Mouse (Mus musculus): ENCODE results near the gene Avpi1. TPM values are rescaled to one million over a fixed set of nuclear protein-coding genes. Genes with fewer than 3 reads are reported as not detected.

The Avpi1 gene
- total and polyA plus RNA-seq, 2 experiments from 2014 or later, result 16.4 to 23.7 TPM

DNA sequence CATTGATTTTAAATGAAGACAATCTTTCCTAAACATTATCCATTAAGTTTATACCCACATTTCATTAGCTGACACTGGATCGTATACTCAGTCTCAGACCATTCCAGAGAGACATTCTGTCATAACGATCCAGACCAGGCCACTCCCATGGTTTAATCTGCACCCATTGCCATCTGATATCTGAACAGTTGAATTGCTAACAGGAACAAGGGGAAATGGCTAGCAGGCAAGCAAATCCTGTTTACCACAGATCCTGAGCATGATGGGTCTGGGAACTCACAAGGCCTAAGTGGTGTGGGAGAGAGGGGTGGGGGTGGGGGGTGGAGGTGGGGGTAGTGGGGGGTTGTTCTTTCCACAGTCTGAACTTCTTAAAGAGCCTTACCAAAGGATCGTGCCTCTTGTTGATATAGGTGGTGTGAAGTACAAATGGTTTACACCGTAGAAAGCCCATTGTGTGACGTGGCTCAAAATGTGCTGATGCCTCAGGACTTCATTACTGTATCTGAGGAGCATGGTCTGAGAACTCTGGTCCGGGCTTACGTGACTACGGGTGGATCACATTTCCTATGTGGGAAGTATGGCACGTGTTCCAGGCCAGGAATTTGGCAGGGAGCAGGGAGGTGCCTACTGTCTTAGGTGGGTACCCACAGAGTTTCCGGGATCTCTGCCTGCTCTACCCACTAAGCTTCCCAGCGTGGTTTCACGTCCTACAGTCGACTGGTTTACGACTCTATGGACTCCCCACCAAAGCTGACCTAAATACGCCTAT is 9.8 kb upstream of the Avpi1 start:
- ATAC-seq, result no peak
- Histone ChIP-seq H3K4me1 (ENCODE audit: insufficient read depth, low read length) (no peaks in the 10 kb centered on the region), H3K27me3 (ENCODE audit: insufficient read depth, low read length) (no peaks in the 10 kb centered on the region), H3K36me3 (ENCODE audit: insufficient read depth, low read length) (no peaks in the 10 kb centered on the region), H3K27ac (no peak overlapping the region), H3K9me3 (ENCODE audit: low read length) (no peaks in the 10 kb centered on the region), H3K4me2 (ENCODE audit: low read depth, low read length) (no peak overlapping the region), H3K4me3 (ENCODE audit: low read length) (no peak overlapping the region), H3K9ac (replicated peaks; ENCODE audit: low read length) (no peak overlapping the region)
- DNase-seq (ENCODE audit: low spot score), result no peak
- WGBS, result 91% methylated on average over 15 of the region's 15 CpGs
- TF ChIP-seq CTCF (IDR thresholded peaks at IDR 0.05; ENCODE audit: low read depth), result no peak

DNA sequence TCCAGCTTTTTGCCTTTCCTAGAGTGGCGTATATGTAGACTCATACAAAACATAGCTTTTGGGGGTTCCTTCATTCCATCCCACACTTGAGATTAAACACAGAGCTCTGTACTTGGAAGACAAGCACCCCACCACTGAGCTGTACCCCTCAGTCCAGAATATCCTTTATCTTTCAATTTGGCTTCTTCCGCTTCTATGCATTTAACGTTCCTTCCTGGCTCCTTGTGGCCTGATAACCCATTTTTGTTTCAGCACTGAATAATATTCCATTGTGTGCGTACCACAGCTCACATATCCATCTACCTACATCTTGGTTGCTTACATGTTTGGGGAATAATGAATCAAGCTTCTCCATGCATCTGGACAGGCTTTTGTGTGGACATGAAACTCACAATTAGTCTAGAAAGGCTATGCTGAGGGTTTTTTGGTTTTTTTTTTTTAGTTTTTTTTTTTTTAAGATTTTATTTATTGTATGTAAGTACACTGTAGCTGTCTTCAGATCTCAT is 8.4 kb upstream of the Avpi1 start:
- Histone ChIP-seq H3K27ac (no peak overlapping the region), H3K4me1 (ENCODE audit: insufficient read depth, low read length) (no peaks in the 10 kb centered on the region), H3K4me3 (ENCODE audit: low read length) (no peak overlapping the region), H3K36me3 (ENCODE audit: insufficient read depth, low read length) (no peaks in the 10 kb centered on the region), H3K27me3 (ENCODE audit: insufficient read depth, low read length) (no peaks in the 10 kb centered on the region), H3K9me3 (ENCODE audit: low read length) (no peaks in the 10 kb centered on the region), H3K4me2 (ENCODE audit: low read depth, low read length) (no peak overlapping the region), H3K9ac (replicated peaks; ENCODE audit: low read length) (no peak overlapping the region)
- WGBS, result 92% methylated on average over 4 of the region's 4 CpGs
- ATAC-seq (no peak), DNase-seq (ENCODE audit: low spot score) (no peak)
- TF ChIP-seq CTCF (IDR thresholded peaks at IDR 0.05; ENCODE audit: low read depth), result no peak

DNA sequence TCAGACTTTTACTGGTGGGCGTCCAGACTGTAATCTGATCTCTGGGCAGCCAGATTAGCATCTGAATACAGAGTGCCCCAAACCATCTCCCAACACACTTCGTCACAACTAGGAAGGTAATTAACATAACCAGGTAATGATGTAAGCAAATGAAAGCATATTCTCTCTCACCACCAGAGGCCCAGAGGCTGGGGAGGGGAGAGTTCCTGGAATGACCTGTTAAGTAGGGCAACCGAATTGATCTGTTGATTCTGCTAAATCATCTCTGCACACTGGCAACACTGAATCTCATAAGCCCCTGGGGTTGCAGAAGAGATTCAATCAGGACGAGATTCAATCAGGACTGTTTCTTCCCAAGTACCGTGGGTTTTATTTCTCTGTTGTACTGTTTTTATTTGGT is 7.3 kb upstream of the Avpi1 start:
- Histone ChIP-seq H3K4me3 (ENCODE audit: low read length) (no peak overlapping the region), H3K9ac (replicated peaks; ENCODE audit: low read length) (no peak overlapping the region), H3K27me3 (ENCODE audit: insufficient read depth, low read length) (no peaks in the 10 kb centered on the region), H3K4me1 (ENCODE audit: insufficient read depth, low read length) (no peaks in the 10 kb centered on the region), H3K36me3 (ENCODE audit: insufficient read depth, low read length) (no peaks in the 10 kb centered on the region), H3K4me2 (ENCODE audit: low read depth, low read length) (no peak overlapping the region), H3K9me3 (ENCODE audit: low read length) (no peaks in the 10 kb centered on the region), H3K27ac (no peak overlapping the region)
- DNase-seq (ENCODE audit: low spot score), result no peak
- TF ChIP-seq CTCF (IDR thresholded peaks at IDR 0.05; ENCODE audit: low read depth), result no peak
- no peak for ATAC-seq
- WGBS, result 26% methylated on average over 5 of the region's 5 CpGs

DNA sequence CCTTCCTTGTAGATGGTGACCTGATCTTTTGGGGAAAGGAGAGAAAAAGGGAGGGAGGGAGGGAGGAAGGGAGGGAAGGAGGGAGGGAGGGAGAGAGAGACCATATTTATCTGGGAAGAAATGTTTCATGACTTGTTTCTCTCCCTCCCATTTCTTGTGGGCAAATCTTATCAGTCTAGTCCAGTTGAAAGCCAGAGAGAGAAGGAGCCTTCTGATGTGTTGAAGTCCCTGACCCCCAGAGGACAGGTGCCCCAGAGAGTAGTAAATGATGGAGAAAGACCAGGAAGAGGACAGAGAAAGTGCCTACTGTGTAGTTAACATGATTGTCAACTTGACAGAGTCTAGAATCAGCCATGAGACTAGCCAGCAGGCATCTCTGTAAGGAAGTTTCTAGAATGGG is 6.2 kb upstream of the Avpi1 start:
- TF ChIP-seq CTCF (IDR thresholded peaks at IDR 0.05; ENCODE audit: low read depth), result no peak
- H3K4me3 ChIP-seq (ENCODE audit: low read length), result no peak overlapping the region
- H3K4me2 ChIP-seq (ENCODE audit: low read depth, low read length), result no peak overlapping the region
- H3K9me3 ChIP-seq (ENCODE audit: low read length), result no peaks in the 10 kb centered on the region
- H3K27me3 ChIP-seq (ENCODE audit: insufficient read depth, low read length), result no peaks in the 10 kb centered on the region
- no peaks in the 10 kb centered on the region for H3K36me3 ChIP-seq (ENCODE audit: insufficient read depth, low read length)
- H3K27ac ChIP-seq, result no peak overlapping the region
- no peak for ATAC-seq
- peaks cover under 1% of the 10 kb centered on the region; the same call in 1 of the 2 replicates for H3K4me1 ChIP-seq (ENCODE audit: insufficient read depth, low read length)
- no peak for DNase-seq (ENCODE audit: low spot score)
- H3K9ac ChIP-seq (replicated peaks; ENCODE audit: low read length), result no peak overlapping the region

DNA sequence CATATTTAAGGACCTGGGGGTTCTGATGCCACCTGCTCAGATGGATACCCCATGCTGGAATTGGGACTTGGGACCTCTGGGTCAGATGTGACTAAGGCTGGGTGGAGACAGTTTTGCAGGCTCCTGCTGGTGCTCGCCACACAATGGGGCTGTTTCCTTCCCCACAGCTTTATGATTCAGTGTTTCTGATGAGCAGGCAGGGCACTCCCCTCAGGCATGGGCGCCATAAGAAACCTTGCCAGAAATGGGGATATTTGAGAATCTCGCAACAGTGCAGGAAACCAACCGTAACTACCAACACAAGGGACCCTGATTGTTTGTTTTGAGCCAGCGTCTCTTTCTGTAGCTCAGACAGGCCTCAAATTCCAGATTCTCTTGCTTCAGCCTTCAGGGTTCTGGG is 2.2 kb upstream of the Avpi1 start:
- no peaks in the 10 kb centered on the region for H3K9me3 ChIP-seq (ENCODE audit: low read length)

DNA sequence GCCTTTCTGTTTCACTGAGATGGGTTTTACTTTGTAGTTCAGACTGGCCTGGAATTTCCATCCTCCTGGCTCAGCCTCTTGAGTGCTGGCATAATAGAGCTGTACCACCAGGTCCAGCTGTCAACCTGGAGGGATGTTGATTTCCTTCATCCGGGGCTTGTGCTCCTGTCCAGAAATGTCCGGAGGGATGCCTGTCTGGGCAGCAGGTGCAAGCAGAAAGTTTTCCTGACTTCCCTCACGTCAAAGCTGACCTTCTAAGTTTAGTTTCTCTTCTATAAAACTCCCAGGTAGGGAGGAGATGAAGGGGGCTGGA is 1.4 kb upstream of the Avpi1 start:
- H3K4me1 ChIP-seq (ENCODE audit: insufficient read depth, low read length), result peaks cover 19% of the 10 kb centered on the region
- ATAC-seq (no peak), DNase-seq (ENCODE audit: low spot score) (no peak)
- H3K9me3 ChIP-seq (ENCODE audit: low read length), result no peaks in the 10 kb centered on the region
- TF ChIP-seq CTCF (IDR thresholded peaks at IDR 0.05; ENCODE audit: low read depth), result no peak
- peak overlapping the region; percentile 27; the same call in 1 of the 2 replicates for H3K27ac ChIP-seq
- no peak overlapping the region for H3K9ac ChIP-seq (replicated peaks; ENCODE audit: low read length)
- H3K27me3 ChIP-seq (ENCODE audit: insufficient read depth, low read length), result no peaks in the 10 kb centered on the region
- WGBS, result 38% methylated on average over 3 of the region's 3 CpGs
- H3K4me2 ChIP-seq (ENCODE audit: low read depth, low read length), result no peak overlapping the region
- H3K4me3 ChIP-seq (ENCODE audit: low read length), result no peak overlapping the region
- no peaks in the 10 kb centered on the region for H3K36me3 ChIP-seq (ENCODE audit: insufficient read depth, low read length)

More for the DNA sequence above, 2.2 kb upstream of the Avpi1 start:
- H3K27ac ChIP-seq, result no peak overlapping the region
- DNase-seq (ENCODE audit: low spot score) (no peak), ATAC-seq (no peak)
- H3K4me2 ChIP-seq (ENCODE audit: low read depth, low read length), result no peak overlapping the region
- WGBS, result 76% methylated on average over 5 of the region's 5 CpGs
- no peak overlapping the region for H3K4me3 ChIP-seq (ENCODE audit: low read length)
- no peak overlapping the region for H3K9ac ChIP-seq (replicated peaks; ENCODE audit: low read length)
- TF ChIP-seq CTCF (IDR thresholded peaks at IDR 0.05; ENCODE audit: low read depth), result no peak
- no peaks in the 10 kb centered on the region for H3K27me3 ChIP-seq (ENCODE audit: insufficient read depth, low read length)
- no peaks in the 10 kb centered on the region for H3K36me3 ChIP-seq (ENCODE audit: insufficient read depth, low read length)
- H3K4me1 ChIP-seq (ENCODE audit: insufficient read depth, low read length), result peaks cover 19% of the 10 kb centered on the region
